Comparison of ENCODE assay signal across 15 mouse cellular contexts in genomic region chr14:118903867-118904562, GRCm38 (mm10). TPM values are rescaled to one million over a fixed set of nuclear protein-coding genes. Genes with fewer than 3 reads are reported as not detected.
DNase-seq lines count a peak whose midpoint lies in the region; ATAC-seq lines count a peak whose summit lies in the region.
"Had no signal": no experiment of that assay in that cellular context is flagged by ENCODE, and none has a peak within 500 bp of the region (broad histone marks: within the 10 kb centered on the region; RNA-seq: fewer than 3 reads in every experiment).

No protein-coding gene starts in this region.

- WGBS in midbrain, embryonic 15.5 days: 58% methylated on average over 6 of the region's 6 CpGs
- 50% methylated on average over 6 of the region's 6 CpGs for WGBS in midbrain, embryonic 16.5 days
- WGBS in hindbrain, embryonic 14.5 days: 31% methylated on average over 6 of the region's 6 CpGs

- no peak for ATAC-seq in cerebellum, adult (ENCODE audit: insufficient number of reproducible peaks, low FRiP score, low TSS enrichment)
- ATAC-seq in midbrain, embryonic 15.5 days (replicated peaks): no peak
- ATAC-seq in midbrain, embryonic 16.5 days: no peak
- ATAC-seq in hindbrain, embryonic 14.5 days (ENCODE audit: low FRiP score): peak; percentile 61; the same call in 1 of the 2 replicates
- ATAC-seq: liver, embryonic 12.5 days had no signal

- no peak overlapping the region for H3K4me2 ChIP-seq in midbrain, embryonic 15.5 days
- H3K4me2 ChIP-seq in midbrain, embryonic 16.5 days (ENCODE audit: low read length): no peak overlapping the region
- no peak overlapping the region for H3K4me2 ChIP-seq in hindbrain, embryonic 14.5 days (replicated peaks)
- H3K4me2 ChIP-seq: liver, embryonic 12.5 days had no signal

- no peak overlapping the region for H3K4me3 ChIP-seq in midbrain, embryonic 15.5 days
- no peak overlapping the region for H3K4me3 ChIP-seq in midbrain, embryonic 16.5 days (ENCODE audit: low read depth, low read length)
- H3K4me3 ChIP-seq in hindbrain, embryonic 14.5 days (replicated peaks; ENCODE audit: low read length): no peak overlapping the region
- H3K4me3 ChIP-seq: liver, embryonic 12.5 days had no signal

- no peak overlapping the region for H3K9ac ChIP-seq in midbrain, embryonic 15.5 days
- no peak overlapping the region for H3K9ac ChIP-seq in midbrain, embryonic 16.5 days (ENCODE audit: low read depth, low read length)
- H3K9ac ChIP-seq in hindbrain, embryonic 14.5 days: no peak overlapping the region
- H3K9ac ChIP-seq: liver, embryonic 12.5 days had no signal

- 0 out of 2 replicates have a peak overlapping the region, but pooled peaks have one; percentile 3 for H3K27ac ChIP-seq in midbrain, embryonic 15.5 days
- H3K27ac ChIP-seq in midbrain, embryonic 16.5 days (ENCODE audit: low read length): no peak overlapping the region
- H3K27ac ChIP-seq in hindbrain, embryonic 14.5 days: no peak overlapping the region
- H3K27ac ChIP-seq: liver, embryonic 12.5 days had no signal

- H3K27me3 ChIP-seq in midbrain, embryonic 15.5 days (replicated peaks): no peaks in the 10 kb centered on the region
- no peaks in the 10 kb centered on the region for H3K27me3 ChIP-seq in midbrain, embryonic 16.5 days (ENCODE audit: control insufficient read depth, insufficient read depth, low read depth, low read length)
- H3K27me3 ChIP-seq in hindbrain, embryonic 14.5 days (ENCODE audit: control insufficient read depth, insufficient read depth, low read length): no peaks in the 10 kb centered on the region
- H3K27me3 ChIP-seq: CH12.LX had no signal

- H3K9me3 ChIP-seq in midbrain, embryonic 15.5 days: no peaks in the 10 kb centered on the region
- no peaks in the 10 kb centered on the region for H3K9me3 ChIP-seq in midbrain, embryonic 16.5 days (replicated peaks; ENCODE audit: control insufficient read depth, low read length, poor library complexity, severe bottlenecking)
- H3K9me3 ChIP-seq in hindbrain, embryonic 14.5 days (ENCODE audit: control insufficient read depth, low read length): no peaks in the 10 kb centered on the region
- H3K9me3 ChIP-seq: liver, embryonic 12.5 days had no signal

- DNase-seq in cerebellum, postnatal 10 days: peak; percentile 19 to 26
- no peak for DNase-seq in hindbrain, embryonic 14.5 days (ENCODE audit: low spot score)
- peak; percentile 88 for DNase-seq in retina, postnatal 1 day
- DNase-seq in spleen, adult 18-20 months: no peak
- no peak for DNase-seq in adrenal gland, adult (ENCODE audit: inconsistent age in 2 of 2, low spot score in 1 of 2)
- DNase-seq: cerebellum, adult 2 months; heart, postnatal 14 days; kidney, adult 9 months; right cerebral cortex, postnatal 4 days; thymus, postnatal 14 days had no signal

- H3K36me3 ChIP-seq in midbrain, embryonic 15.5 days (replicated peaks): peaks cover 58% of the 10 kb centered on the region
- peaks cover 48% of the 10 kb centered on the region for H3K36me3 ChIP-seq in midbrain, embryonic 16.5 days (ENCODE audit: control insufficient read depth, insufficient read depth, low read length)
- H3K36me3 ChIP-seq in hindbrain, embryonic 14.5 days (replicated peaks; ENCODE audit: control insufficient read depth, insufficient read depth): peaks cover 95% of the 10 kb centered on the region

- H3K4me1 ChIP-seq in midbrain, embryonic 15.5 days: no peaks in the 10 kb centered on the region
- H3K4me1 ChIP-seq in midbrain, embryonic 16.5 days (ENCODE audit: control insufficient read depth, insufficient read depth, low read length): no peaks in the 10 kb centered on the region
- no peaks in the 10 kb centered on the region for H3K4me1 ChIP-seq in hindbrain, embryonic 14.5 days (replicated peaks; ENCODE audit: control insufficient read depth, insufficient read depth, low read length)

RNA-seq across cellular contexts. Expression of gene Dzip1, which starts 21.2 kb away (rescaled TPM):
- 88.1 and 88.6 TPM in 2 replicates for polyA plus RNA-seq in midbrain, embryonic 15.5 days (2015; fragmentation: Nextera tagmentation; extraction: Ambion mirVana)
- 88.3 and 103 TPM in 2 replicates for polyA plus RNA-seq in midbrain, embryonic 16.5 days (2015; fragmentation: Nextera tagmentation; extraction: Ambion mirVana)
- 105 and 122 TPM in 2 replicates for polyA plus RNA-seq in hindbrain, embryonic 14.5 days (2014; fragmentation: Nextera tagmentation; extraction: Ambion mirVana)

RNA-seq across cellular contexts. Expression of gene Dnajc3, which starts 33.8 kb away (rescaled TPM):
- polyA plus RNA-seq in midbrain, embryonic 15.5 days (2015; fragmentation: Nextera tagmentation; extraction: Ambion mirVana): 20.2 and 22.0 TPM in 2 replicates
- 20.2 and 21.3 TPM in 2 replicates for polyA plus RNA-seq in midbrain, embryonic 16.5 days (2015; fragmentation: Nextera tagmentation; extraction: Ambion mirVana)
- 25.3 and 29.9 TPM in 2 replicates for polyA plus RNA-seq in hindbrain, embryonic 14.5 days (2014; fragmentation: Nextera tagmentation; extraction: Ambion mirVana)

Comparison
In these comparisons a context has a peak if more than half of its experiments do, and no peak if none do; other contexts are left out.
1. DNase-seq: peak in cerebellum, postnatal 10 days (2 of 2) and retina, postnatal 1 day (single experiment); none in hindbrain, embryonic 14.5 days (single experiment), spleen, adult 18-20 months (0 of 2) and adrenal gland, adult (0 of 2).